Mouse (Mus musculus) CD4-positive, CD25-positive, alpha-beta regulatory T cell, adult 4 months (primary cell): ENCODE measurements around the gene Wnt5b. TPM values are rescaled to one million over a fixed set of nuclear protein-coding genes. Genes with fewer than 3 reads are reported as not detected.

Experiments used
- ATAC-seq: one replicate; pipeline ENCODE4 v1.8.0; 2017
- polyA plus RNA-seq, 2 experiments: library from polyadenylated mRNA; unstranded; fragments of 100-300 nt; shearing (Covaris generic); gene quantifications; one replicate each; pipeline ENCODE4 v1.2.1; 2017

Gene Wnt5b
- polyA plus RNA-seq, 2 experiments from 2014 or later, result 0.20 TPM; not detected in 1

DNA sequence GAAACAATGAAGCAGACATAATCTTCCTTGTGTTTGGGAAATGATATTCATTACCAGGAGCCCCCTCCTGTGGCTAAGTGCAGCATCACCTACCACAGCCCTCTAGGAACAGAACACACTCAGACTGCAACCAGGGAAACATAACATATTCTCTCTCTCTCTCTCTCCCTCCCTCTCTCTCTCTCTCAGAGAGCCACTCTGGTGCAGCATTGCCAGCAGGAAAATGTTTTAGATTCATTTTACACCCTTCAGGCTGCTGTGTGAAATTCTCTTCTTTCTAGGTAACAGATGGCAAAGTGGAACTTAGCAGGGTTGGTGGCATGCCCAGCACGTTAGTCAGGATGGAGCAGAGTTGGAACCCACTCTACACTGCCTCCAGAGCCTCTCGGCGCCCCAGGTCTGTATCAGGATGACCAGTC is 22.7 kb downstream of the Wnt5b start:
- ATAC-seq, result no peak

DNA sequence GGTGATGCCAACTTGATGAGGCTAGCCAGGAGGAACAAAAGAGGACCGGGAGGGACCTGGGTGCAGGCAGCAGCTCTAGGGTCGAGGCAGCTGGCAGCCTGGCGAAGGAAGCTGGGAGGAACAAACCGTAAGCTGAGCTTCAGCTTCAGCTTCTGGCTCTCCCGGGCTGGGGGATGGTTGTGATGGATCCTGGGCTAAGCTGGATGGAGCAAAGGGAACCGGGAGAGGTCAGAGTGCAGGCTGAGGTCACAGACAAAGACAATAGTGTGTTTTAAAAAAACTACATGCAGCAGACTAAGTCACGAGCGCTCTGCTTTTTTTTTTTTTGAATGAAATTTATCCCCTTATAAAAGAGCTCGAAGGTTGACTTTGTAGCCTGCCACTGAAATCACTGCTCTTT is 23.4 kb downstream of the Wnt5b start:
- no peak for ATAC-seq

DNA sequence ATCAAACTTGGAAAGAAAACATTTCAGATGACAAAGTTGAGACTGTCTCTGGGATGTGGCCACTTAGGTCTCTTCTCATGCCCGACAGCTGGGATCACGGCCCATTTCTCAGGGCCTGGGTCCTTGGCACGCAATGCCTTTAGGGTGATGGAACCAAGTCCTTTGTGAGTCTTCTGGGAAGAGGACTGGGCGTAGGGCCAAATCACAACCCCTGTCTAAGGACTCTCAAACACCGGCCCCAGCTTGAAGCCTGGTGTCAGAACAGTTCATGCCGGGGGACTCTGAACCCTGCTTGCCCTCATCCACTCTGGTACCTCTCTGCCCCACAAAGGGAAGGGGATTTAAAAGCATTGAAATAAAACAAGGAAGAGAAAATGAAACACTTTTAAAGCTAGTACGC is 30.1 kb downstream of the Wnt5b start:
- no peak for ATAC-seq

DNA sequence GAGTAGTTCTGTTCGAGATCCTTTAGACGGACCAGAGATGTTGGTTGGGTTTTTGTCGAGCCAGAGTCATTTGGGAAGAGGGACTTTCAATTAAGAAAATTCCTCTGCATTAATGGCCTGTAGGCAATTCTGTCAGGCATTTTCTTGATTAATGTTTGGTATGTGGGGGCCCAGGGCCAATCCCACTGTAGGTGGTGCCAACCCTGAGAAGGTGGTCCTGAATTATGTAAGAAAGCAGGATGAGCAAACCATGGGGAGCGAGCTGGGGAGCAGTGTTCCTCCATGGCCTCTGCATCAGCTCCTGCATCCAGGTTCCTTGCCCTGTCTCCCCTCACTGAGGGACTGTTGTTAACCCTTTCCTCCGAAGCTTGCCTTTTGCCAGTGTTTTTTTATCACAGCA is 30.7 kb downstream of the Wnt5b start:
- no peak for ATAC-seq

DNA sequence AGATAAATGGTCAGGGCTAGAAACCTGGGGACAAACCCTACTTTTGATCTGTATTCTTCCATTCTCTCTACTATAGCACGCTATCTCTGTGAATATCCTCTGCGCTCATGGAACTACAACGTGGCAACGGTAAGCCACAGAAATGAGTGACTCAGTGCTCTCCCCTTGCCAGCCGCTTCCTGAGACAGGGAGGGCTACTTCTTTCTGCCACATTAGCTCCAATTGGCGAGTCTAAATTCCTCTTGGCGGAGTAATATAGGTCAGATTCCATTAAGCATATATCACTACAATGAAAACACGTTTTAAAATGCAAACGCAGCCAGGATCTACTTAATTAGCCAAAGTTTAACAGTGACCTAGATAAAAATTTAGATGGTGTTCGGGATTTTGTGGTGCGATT is 31.4 kb downstream of the Wnt5b start:
- ATAC-seq, result no peak

DNA sequence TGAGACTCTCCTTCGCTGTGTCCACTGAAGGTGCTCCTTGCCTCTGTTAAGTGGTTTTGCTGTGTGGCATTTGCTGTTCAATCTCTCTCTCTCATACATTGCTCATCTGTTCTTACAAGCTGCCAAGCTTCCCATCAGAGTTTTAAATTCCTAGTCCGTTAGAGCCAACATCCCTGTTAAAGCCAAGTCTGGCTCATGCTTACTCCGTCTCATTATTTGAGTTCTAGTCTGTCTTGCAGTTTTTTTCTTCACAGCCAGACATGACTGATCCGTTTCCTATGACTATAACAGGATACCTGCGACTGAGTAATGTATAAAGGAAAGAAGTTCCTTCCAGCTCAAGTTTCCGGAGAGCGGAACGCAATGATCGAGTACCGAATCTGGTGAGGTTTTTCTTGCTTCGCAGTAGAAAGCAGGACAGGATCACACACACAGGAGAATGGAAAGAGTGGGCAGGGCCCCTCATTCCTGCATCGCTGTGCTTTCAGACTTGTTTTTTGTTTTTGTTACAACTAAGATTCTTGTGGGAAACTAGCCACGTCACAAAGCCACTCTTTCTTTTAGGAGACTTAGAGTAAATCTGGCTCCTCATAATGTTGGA is 34.6 kb downstream of the Wnt5b start:
- ATAC-seq, result no peak

DNA sequence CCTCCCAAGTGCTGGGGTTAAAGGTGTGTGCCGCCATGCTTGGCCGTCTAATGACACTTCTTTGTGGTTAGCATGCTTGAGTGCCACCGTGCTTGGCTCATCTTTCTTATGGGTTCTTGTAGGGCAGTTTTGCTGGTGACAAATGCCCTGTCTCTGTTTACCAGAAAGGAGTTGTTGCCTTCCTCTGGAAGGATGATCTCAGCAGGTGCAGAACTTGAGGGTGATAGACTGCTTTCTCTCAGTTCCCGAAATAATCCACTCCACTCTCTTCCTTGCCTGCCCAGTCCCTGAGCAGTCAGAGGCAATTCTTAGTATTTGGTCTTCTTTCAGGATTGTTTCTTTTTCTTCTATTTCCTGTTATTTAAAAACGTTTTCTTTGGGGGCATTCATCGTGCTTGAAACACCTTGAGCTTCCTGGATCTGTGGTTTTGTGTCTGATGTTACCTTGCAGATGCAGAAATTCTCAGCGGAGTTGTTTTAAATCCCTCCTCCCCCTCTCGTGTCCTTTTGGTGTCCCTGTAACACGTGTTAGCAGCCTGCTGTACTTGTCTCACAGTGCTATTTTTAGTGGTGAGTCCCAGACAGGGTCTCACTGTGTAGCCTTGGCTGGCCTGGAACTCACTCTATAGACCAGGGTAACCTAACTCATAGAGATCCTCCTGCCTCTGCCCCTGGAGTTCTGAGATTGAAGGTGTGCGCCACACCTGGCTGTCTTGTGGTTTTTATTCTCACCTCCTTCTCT is 35.3 kb downstream of the Wnt5b start:
- ATAC-seq, result peak; percentile 91

DNA sequence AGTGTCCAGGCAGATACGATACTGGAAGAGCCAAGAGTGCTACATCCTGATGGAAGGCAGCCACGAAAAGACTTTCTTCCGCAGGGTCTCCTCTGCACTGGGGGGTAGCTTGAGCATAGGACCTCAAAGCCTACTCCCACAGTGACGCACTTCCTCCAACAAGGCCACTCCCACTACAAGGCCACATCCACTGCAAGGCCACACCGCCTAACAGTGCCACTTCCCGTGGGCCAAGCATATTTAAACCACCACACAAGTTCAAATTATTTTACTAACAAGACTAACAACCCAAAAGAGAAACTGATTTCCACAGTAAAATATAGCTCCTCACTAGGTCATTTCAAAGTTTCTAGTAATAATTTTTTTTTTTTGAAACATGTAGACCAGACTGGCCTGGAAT is 35.9 kb downstream of the Wnt5b start:
- ATAC-seq, result peak; percentile 41

DNA sequence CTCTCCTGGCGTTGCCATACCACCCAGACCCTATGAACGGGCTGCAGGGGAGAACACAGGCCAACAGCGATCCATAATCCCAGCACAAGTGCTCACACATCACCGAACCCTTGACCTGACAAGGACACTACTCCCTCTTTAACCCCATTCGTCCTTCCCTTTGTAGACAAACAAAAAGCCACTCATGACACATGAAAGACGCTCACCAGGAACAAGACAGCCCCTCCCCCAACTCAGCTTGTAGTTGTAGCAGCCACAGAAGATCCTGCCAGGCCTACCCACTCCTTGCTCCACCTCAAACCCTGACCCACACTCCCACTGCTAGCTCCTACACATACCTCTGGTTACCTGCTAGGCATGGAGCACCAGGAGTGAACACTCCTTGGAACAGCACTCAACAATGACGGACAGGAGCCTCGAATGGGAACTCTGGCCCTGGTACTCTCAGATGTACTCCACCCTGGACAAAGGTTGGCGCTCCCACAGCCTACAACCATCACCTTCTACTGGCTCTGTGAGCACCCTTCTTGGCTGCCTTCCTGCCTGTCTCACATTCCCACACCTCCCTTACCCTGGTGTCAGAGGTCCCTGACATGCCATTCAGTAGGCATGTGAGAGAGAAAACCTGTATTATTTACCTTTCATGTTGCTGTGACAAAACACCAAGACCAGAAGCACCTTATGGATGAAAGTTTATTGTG is 38.5 kb downstream of the Wnt5b start:
- no peak for ATAC-seq

DNA sequence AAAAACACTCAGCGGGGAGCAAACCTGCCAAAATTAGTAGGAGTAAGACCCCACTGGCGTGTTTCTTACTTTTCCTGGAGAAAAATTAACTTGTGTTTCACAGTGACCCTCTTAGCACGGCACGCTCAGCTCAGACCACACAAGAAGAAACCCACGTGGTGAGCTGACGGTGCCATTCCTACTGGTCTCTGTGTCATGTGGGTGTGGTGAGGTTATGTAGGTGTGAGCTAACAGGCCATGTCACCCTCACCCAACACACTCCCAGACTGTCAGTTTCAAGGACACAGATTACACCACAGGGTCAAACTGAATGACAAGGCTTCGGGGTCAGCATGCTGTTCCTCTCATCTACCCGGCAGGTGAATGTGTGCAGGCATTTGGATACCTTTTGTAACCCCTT is 39.4 kb downstream of the Wnt5b start:
- no peak for ATAC-seq

DNA sequence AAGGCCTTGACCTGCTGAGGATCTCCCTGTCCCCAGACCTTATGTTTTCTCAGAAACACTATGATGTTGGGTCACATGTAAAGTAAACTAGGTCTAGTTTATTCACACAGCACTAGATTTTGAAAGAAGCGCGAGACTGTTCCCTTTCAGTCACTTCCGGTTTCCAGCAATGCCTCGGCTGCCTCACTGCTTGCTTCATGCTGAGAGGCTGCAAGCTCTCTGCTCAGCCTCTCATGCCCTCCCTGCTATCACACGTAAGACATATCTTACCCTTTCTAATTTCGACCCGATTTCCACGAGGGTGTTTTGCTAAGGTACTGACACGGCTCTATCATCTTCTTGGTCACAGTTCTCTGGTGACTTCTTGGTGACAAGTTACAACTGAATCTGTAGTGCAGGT is 42.1 kb downstream of the Wnt5b start:
- peak; percentile 75 for ATAC-seq

DNA sequence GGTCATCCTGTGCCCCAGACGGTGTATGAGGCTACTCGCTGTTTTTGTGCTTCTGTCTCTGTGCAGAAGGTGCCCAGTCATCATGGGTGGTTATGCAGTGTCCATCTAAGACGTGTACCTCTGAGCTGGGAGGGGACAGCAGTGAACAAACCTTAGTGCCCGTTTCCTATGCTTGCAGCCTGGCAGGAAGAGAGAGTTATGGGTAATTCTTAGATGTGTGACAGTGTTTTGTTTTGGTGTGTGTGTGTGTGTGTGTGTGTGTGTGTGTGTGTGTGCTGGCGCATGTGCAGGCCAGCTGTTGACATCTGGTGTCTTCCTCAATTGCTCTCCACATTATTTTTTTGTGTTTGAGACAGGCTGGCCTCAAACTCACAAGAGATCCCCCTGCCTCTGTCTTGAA is 44.1 kb downstream of the Wnt5b start:
- peak; percentile 63 for ATAC-seq

DNA sequence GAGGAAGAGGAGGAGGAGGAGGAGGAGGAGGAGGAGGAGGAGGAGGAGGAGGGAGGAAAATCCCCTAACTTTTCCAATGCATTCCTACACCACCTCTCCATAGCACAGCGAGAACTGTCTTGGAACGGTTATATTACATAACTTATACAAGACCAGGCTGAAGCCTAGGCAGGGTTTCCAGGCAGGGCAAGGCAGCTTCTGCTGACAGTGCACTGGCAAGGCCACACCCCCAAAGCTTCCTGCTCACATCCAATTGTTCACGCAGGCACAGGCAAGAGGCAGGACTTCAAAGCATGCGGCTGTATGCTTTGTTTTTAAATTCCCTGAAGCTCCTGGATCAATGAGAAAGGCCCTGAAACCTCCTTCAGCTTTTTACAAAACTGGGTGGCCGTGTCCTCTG is 44.9 kb downstream of the Wnt5b start:
- ATAC-seq, result peak; percentile 83

DNA sequence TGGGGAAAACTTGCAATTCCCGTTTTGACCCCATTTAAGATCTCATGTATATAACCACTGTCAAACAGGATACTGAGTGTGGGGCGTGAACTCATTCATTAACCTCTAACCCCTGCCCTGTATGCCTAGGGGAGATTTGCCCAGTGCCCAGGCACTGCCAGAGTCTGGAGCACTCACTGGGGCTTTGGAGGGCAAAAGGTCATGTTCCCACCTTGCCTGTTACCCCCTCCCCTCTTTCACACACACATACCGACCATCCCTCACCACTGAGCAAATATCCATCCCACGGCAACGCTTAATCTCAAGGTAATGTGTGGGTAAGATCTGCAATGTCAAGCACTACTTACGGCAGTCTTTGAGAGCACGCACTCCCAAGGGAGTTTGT is 51.5 kb downstream of the Wnt5b start:
- ATAC-seq, result no peak

DNA sequence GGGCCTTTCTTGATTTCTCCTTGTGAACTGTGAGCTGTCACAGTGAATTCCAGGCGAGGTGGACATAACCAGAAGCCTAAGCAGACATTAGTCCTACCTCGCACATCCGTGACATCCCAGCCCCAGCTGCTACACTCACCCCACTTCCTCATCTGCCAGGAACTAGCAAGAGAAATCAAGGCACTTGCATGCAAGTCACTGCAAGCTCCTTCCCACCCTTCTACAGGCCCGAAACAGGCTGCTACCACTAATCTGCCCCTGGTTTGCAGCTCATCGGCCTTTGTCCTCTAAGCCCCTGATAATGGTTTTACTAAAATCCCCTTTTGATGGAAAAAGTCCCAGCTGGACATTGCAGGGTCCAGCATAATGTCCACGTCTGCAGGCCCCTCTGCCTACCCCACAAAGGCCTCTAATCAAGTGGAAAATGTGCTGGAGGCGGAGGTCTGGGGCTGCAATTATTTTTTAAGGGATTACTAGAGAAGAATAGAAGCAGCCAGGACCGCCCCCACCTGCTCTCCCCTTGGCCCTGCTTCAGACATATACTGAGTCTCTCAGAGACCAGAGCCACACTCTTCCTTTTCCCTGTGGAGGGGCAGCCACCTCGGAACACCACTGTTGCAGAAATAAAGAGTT is 52.0 kb downstream of the Wnt5b start:
- ATAC-seq, result no peak

DNA sequence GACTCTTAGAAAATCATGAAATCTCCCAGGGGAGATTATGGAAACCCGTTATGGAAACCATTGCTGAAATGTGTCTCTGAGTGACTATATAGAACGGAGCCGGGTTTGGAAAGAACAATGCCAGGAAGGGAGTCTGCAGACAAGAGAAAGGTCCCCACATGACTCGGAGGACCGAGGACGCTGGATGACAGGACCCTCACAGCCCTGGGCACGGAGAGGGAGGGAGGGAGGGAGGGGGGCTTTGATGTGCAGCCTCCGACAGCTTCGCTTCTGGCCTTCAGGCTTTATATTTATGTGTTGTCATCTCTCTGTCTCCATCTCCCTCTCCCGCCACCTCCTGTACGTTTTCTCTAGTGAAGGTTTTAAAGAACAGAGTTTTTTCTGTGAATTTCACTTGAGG is 53.1 kb downstream of the Wnt5b start:
- ATAC-seq, result no peak

DNA sequence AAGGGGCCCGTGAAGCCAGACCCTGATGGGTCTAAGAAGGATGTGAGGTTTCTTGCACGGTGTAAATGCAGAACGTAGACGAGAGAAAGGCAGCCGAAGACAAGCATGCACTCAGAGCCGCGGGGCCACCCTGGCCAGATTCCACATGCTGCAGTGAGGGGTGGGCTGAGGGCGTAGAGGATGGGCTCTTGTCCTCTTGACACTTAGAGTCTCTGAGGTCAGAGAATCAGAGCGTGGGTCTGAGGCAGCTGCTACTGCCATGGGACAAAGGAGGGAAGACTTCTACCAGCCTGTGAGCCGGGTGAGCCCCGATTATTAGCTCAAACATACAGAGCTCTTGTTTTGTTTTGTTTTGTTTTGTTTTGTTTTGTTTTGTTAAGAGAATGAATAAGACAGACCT is 53.6 kb downstream of the Wnt5b start:
- ATAC-seq, result no peak

DNA sequence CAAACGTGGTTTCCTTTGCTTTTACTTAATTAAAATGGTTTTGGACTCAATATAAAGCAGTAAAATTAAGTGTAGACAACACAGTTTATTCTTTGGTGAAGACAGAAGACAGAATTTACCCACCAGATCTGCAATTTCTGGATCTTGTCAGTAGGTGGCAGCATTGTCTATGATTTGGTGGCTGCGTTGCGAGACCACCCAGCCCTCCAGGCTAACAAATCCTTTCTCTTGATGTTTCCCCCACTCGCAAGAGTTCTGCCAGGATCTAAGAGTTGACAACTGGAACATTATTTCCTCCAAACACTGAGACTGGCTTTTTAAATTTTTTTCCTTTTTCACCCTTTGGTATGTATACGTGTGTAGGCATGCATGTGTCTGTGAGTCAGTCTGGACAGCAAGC is 54.4 kb downstream of the Wnt5b start:
- peak; percentile 62 for ATAC-seq

DNA sequence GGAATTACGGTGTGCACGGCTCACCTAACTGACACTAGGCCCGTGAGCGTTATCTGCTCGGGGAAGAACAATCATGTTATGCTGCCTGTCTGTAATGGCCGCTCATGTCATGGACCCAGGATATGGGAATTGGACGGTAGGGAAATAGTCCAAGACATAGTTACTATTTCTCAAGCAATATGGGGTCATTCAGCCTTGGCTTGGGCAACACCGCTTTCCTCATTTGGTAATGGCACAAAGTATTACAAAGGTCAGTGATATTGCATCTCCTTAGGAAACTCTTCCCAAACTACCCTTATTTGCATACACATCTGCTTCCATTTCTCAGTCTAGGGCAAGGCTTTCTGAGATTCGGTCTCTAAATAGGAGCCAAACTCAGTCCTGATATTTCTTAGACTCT is 56.5 kb downstream of the Wnt5b start:
- ATAC-seq, result no peak

DNA sequence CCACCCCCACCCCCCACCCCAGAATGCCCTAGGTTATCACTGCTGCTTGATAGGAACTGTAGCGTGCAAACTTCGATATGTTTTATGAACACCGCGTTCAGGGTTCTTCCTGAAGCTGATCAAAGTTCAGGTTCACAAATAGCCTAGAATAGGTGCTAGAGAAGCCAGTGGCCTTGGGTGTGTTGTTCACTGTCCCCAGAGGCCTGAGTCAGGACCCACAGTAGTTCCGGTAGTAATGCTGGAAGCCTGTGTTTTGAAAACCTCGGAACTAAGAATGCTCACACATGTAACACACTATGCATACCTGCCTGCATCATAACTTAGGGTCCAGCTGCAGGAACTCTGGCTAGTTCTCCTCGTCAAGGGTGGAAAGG is 57.1 kb downstream of the Wnt5b start:
- no peak for ATAC-seq

DNA sequence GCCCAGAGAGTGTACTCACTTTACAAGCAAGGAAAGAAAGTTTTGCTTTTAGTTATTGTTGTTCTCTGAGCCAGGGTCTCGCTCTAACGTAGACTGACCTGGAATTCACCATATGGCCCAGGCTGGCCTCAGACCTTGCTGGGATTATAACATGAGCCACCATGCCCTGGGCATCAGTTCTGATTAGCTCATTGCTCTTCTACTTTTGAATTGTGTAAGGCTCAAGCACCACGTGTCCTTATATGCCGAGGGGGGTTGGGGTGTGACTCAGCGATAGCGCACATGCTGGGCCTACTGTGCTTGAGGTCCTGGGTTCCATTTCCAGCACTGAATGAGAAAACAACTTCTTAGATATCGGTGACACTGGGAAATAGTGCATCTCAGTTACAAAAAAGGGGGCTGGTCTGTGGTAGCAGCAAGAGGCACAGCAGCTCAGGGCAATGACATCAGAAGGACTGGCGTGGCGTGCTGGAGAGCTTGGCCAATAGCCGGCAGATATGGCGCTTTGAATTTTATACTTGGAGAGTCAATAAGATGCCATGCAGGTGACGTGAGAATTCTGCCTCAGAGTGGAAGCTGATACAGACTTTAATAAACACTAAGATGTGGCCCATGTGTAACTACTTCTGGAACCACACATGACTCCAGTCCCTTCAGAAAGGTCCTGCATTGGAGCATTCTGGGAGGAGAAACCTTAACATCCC is 57.6 kb downstream of the Wnt5b start:
- no peak for ATAC-seq

DNA sequence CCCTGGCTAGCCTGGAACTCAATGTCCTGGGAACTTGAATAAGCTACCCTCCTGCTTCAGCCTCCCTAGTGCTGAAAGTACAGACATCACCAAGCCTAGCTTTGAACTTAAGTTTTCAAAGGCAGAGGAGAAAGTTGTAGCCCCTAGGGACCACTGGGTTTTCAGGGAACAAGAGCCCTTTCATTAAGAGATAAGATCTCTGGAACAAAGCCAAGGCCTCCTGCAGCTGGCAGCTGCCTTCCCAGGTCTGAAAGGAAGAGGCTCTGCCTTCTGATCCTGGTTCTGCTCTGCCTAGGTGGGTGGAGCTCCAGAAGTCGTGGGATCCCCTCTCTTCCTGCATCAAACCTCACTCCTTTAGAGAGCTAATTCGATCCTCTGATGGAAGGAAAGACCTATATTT is 58.7 kb downstream of the Wnt5b start:
- no peak for ATAC-seq

DNA sequence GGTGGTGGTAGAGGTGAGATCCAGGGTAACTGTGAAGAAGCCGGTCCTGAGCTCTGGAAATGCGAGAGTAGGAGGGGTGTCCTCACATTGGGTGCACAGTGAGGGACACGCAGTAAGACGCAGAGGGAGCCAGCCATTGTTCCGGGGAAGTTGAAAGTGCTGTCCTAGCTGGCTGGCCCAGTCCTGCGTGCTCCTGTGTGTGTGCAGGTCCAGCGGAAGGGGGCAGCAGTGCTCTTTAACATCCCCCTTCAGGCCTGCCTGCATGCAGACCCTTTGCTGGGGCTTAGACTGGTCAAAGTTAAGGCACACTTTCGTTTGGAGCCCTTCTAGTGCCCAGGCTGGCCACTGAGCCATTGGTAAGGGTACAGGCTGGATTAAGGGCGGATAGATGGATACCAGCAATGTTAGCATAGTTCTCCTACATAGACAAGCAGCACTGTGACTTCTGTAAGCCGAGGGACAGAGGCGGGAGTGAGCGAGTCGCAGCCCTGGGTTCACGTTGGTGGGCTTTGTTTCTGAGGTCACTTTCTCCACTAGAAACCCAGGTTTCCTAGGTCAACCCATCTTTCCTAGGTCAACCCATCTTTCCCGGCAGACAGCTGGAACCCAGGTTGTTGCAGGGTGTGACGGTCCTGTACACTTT is 61.1 kb downstream of the Wnt5b start:
- no peak for ATAC-seq
